Mouse (Mus musculus): Measurements from ENCODE around the gene Lrrc46. TPM values are rescaled to one million over a fixed set of nuclear protein-coding genes. Genes with fewer than 3 reads are reported as not detected.

Lrrc46 gene
- polyA plus RNA-seq, 1 experiment from 2014 or later, result 1.5 TPM

GRCm38 (mm10) chr11:96995836-96996772, 45.1 kb downstream of the Lrrc46 start:
- Histone ChIP-seq H3K36me3 (ENCODE audit: insufficient read depth, low read length) (no peaks in the 10 kb centered on the region), H3K4me3 (ENCODE audit: low read length) (no peak overlapping the region), H3K4me1 (ENCODE audit: insufficient read depth, low read length) (peaks cover 42% of the 10 kb centered on the region), H3K4me2 (replicated peaks; ENCODE audit: low read depth, low read length) (no peak overlapping the region), H3K9me3 (ENCODE audit: low read length) (no peaks in the 10 kb centered on the region), H3K27me3 (ENCODE audit: insufficient read depth, low read length) (peaks cover 19% of the 10 kb centered on the region), H3K27ac (ENCODE audit: low read length) (no peak overlapping the region), H3K9ac (replicated peaks; ENCODE audit: low read length) (0 out of 2 replicates have a peak overlapping the region, but pooled peaks have one; percentile 14)
- 80% methylated on average over 15 of the region's 15 CpGs for WGBS
- ATAC-seq (ENCODE audit: low FRiP score, low TSS enrichment), result no peak

- Histone ChIP-seq H3K4me1 (ENCODE audit: insufficient read depth, low read length) (peaks cover 42% of the 10 kb centered on the region), H3K4me2 (replicated peaks; ENCODE audit: low read depth, low read length) (no peak overlapping the region), H3K9ac (replicated peaks; ENCODE audit: low read length) (0 out of 2 replicates have a peak overlapping the region, but pooled peaks have one; percentile 14), H3K36me3 (ENCODE audit: insufficient read depth, low read length) (no peaks in the 10 kb centered on the region), H3K27ac (ENCODE audit: low read length) (no peak overlapping the region), H3K4me3 (ENCODE audit: low read length) (no peak overlapping the region), H3K27me3 (ENCODE audit: insufficient read depth, low read length) (peaks cover 19% of the 10 kb centered on the region), H3K9me3 (ENCODE audit: low read length) (no peaks in the 10 kb centered on the region)
- ATAC-seq (ENCODE audit: low FRiP score, low TSS enrichment), result no peak
- 27% methylated on average over 5 of the region's 5 CpGs for WGBS
These were observed 46.2 kb downstream of the Lrrc46 start for GRCm38 (mm10) chr11:96995031-96995430.

- Histone ChIP-seq H3K27me3 (ENCODE audit: insufficient read depth, low read length) (peaks cover 7% of the 10 kb centered on the region; the same call in 1 of the 2 replicates), H3K4me2 (replicated peaks; ENCODE audit: low read depth, low read length) (0 out of 2 replicates have a peak overlapping the region, but pooled peaks have one; percentile 4), H3K9ac (replicated peaks; ENCODE audit: low read length) (peak overlapping the region; percentile 32; the same call in 1 of the 2 replicates), H3K27ac (ENCODE audit: low read length) (peak overlapping the region; percentile 70), H3K4me3 (ENCODE audit: low read length) (no peak overlapping the region), H3K4me1 (ENCODE audit: insufficient read depth, low read length) (peaks cover 47% of the 10 kb centered on the region), H3K36me3 (ENCODE audit: insufficient read depth, low read length) (no peaks in the 10 kb centered on the region), H3K9me3 (ENCODE audit: low read length) (no peaks in the 10 kb centered on the region)
- whole genome bisulfite sequencing, result 19% methylated on average over 8 of the region's 8 CpGs
- ATAC-seq (ENCODE audit: low FRiP score, low TSS enrichment), result peak; percentile 64
These were observed 48.4 kb downstream of the Lrrc46 start for GRCm38 (mm10) chr11:96992722-96993311.

DNA sequence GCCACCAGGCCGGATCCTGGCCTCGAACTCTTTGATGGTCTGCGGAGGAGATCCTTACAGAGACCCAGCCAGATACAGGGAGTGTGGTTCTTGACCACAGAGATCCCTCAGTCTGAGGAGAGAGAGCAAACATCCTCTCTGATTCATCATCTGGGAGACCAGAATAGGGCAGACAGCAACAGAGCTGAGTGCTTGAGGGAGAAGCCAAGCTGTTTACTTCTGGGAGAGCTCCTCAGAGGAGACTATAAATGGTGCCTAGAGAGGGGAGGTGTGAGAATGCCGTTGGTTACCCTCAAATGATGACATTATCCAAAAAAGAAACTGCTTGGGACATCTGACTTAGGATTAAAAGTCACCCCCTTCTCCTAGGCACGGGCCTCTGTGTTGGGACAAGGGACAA, 49.7 kb downstream of the Lrrc46 start:
- H3K9ac ChIP-seq (replicated peaks; ENCODE audit: low read length), result no peak overlapping the region
- H3K4me1 ChIP-seq (ENCODE audit: insufficient read depth, low read length), result peaks cover 50% of the 10 kb centered on the region
- no peak overlapping the region for H3K4me2 ChIP-seq (replicated peaks; ENCODE audit: low read depth, low read length)
- no peaks in the 10 kb centered on the region for H3K9me3 ChIP-seq (ENCODE audit: low read length)
- H3K4me3 ChIP-seq (ENCODE audit: low read length), result no peak overlapping the region
- ATAC-seq (ENCODE audit: low FRiP score, low TSS enrichment), result no peak
- WGBS, result 73% methylated on average over 5 of the region's 5 CpGs
- H3K36me3 ChIP-seq (ENCODE audit: insufficient read depth, low read length), result no peaks in the 10 kb centered on the region
- no peak overlapping the region for H3K27ac ChIP-seq (ENCODE audit: low read length)
- H3K27me3 ChIP-seq (ENCODE audit: insufficient read depth, low read length), result peaks cover 8% of the 10 kb centered on the region; the same call in 1 of the 2 replicates

GRCm38 (mm10) chr11:96987873-96988655, 53.1 kb downstream of the Lrrc46 start:
- Histone ChIP-seq H3K9ac (replicated peaks; ENCODE audit: low read length) (no peak overlapping the region; the same call in 1 of the 2 replicates), H3K27ac (ENCODE audit: low read length) (no peak overlapping the region), H3K9me3 (ENCODE audit: low read length) (no peaks in the 10 kb centered on the region), H3K36me3 (ENCODE audit: insufficient read depth, low read length) (no peaks in the 10 kb centered on the region), H3K27me3 (ENCODE audit: insufficient read depth, low read length) (0 out of 2 replicates have a peak, but pooled peaks cover 5% of the 10 kb centered on the region), H3K4me2 (replicated peaks; ENCODE audit: low read depth, low read length) (peak overlapping the region; percentile 55), H3K4me1 (ENCODE audit: insufficient read depth, low read length) (peaks cover 41% of the 10 kb centered on the region), H3K4me3 (ENCODE audit: low read length) (peak overlapping the region; percentile 23)
- peak; percentile 46; the same call in 1 of the 2 replicates for ATAC-seq (ENCODE audit: low FRiP score, low TSS enrichment)
- 5% methylated on average over 31 of the region's 31 CpGs for WGBS

- Histone ChIP-seq H3K9me3 (ENCODE audit: low read length) (no peaks in the 10 kb centered on the region), H3K9ac (replicated peaks; ENCODE audit: low read length) (no peak overlapping the region), H3K27me3 (ENCODE audit: insufficient read depth, low read length) (0 out of 2 replicates have a peak, but pooled peaks cover 5% of the 10 kb centered on the region), H3K4me1 (ENCODE audit: insufficient read depth, low read length) (peaks cover 30% of the 10 kb centered on the region), H3K27ac (ENCODE audit: low read length) (no peak overlapping the region), H3K4me3 (ENCODE audit: low read length) (no peak overlapping the region), H3K36me3 (ENCODE audit: insufficient read depth, low read length) (no peaks in the 10 kb centered on the region), H3K4me2 (replicated peaks; ENCODE audit: low read depth, low read length) (no peak overlapping the region)
- ATAC-seq (ENCODE audit: low FRiP score, low TSS enrichment), result no peak
- 12% methylated on average over 3 of the region's 3 CpGs for whole genome bisulfite sequencing
These were observed 54.7 kb downstream of the Lrrc46 start for GRCm38 (mm10) chr11:96986463-96986862.

DNA sequence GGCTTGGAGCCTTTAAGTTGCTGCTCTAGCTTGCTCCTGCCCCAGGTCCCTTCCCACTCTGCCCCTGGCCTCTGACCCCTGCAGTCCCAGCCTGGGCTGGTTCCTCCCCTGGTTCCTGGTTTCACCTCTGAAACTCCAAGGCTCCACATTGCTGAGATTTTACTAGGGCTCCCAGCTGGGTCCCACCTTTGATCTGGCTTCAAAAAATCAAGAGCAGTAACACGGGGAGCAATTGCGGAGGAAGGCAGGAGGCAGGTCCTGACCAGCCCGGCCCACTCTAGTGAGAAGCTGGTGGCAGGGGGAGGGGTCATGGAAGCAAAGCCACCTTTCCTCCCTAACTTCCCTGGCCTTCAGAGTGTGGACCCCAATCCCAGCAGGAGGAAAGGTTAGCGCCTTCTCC, 56.3 kb downstream of the Lrrc46 start:
- H3K36me3 ChIP-seq (ENCODE audit: insufficient read depth, low read length), result no peaks in the 10 kb centered on the region
- H3K27me3 ChIP-seq (ENCODE audit: insufficient read depth, low read length), result 0 out of 2 replicates have a peak, but pooled peaks cover 5% of the 10 kb centered on the region
- peaks cover 30% of the 10 kb centered on the region for H3K4me1 ChIP-seq (ENCODE audit: insufficient read depth, low read length)
- no peaks in the 10 kb centered on the region for H3K9me3 ChIP-seq (ENCODE audit: low read length)
- no peak overlapping the region for H3K4me3 ChIP-seq (ENCODE audit: low read length)
- H3K9ac ChIP-seq (replicated peaks; ENCODE audit: low read length), result peak overlapping the region; percentile 2; the same call in 1 of the 2 replicates
- H3K27ac ChIP-seq (ENCODE audit: low read length), result no peak overlapping the region
- no peak overlapping the region for H3K4me2 ChIP-seq (replicated peaks; ENCODE audit: low read depth, low read length)
- 40% methylated on average over 4 of the region's 4 CpGs for WGBS
- ATAC-seq (ENCODE audit: low FRiP score, low TSS enrichment), result no peak

All from kidney, embryonic 16.5 days (tissue).